Mouse (Mus musculus): ENCODE data around the gene Trp53bp2. TPM values are rescaled to one million over a fixed set of nuclear protein-coding genes. Genes with fewer than 3 reads are reported as not detected.

Trp53bp2 gene
- polyA plus RNA-seq, 1 experiment = 37.9 TPM

DNA sequence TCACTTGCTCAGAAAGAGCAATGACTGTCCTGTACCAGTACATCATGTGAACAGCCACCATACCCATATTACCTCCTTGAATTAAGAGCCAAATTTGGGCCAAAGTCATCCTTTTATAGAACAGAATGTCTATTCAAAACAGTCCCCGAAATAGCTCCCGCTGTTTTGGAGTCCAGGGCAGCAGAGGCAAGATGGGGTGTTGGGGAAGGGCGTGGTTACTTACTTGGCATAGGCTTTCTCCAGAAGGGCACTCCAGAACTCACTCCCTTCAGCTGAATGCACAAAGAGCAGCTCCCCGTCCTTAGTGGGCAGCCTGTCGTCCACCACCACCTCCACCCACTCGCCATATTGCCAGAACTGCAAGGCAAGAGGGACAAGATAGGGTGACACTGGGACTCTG, 82.9 kb downstream of the Trp53bp2 start:
- no peak for DNase-seq
- TF ChIP-seq CTCF (IDR thresholded peaks at IDR 0.05; ENCODE audit: borderline replicate concordance, control insufficient read depth, extremely low read depth, insufficient read depth, low read length, poor library complexity) (no peak), POLR2A (IDR thresholded peaks at IDR 0.05; ENCODE audit: control insufficient read depth, extremely low read depth, insufficient read depth, low read length, poor library complexity) (no peak)
- H3K36me3 ChIP-seq (ENCODE audit: control insufficient read depth, insufficient read depth, low read length) = no peaks in the 10 kb centered on the region

DNA sequence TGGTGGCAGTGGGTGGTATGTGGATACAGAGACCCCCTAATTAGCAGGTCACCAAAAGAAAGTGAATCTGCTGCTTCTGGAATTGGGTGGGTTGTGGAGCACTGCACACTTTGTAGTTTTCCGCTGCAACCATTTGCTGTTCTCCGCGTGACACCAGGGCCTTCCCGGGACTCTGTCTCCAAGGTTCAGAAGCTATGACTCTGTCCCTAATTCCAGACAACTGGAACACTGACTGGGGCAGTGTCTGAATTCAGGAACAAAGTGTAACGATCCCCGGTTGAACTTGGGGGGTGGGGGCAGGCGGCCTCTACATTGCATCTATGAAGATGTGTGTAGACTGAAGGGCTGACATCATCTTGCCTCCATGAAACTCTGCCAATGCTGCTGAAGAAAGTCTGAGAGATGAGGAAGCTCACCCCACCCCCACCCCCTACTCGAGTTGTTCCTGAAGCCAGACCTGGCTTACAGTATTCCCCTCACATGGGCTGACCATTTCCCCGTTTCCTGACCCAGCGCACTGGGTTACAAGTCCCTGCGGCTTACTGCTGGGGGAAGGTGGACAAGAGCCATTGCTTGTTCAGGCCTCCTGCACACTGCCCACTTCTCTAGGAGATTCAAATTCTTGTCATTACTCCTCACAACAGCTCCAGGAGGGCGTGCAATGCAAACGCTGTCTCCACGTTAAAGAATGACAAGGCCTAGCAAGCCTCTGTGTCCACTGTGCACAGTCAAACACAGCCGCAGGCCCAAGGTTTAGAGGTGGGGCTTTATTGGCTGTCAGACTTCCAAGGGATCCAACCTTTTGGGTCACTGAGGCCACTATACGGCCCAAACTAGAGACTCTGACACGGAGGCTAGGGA, 85.5 kb downstream of the Trp53bp2 start:
- Histone ChIP-seq H3K4me1 (replicated peaks; ENCODE audit: control insufficient read depth, insufficient read depth, low read length) (peaks cover 7% of the 10 kb centered on the region), H3K36me3 (ENCODE audit: control insufficient read depth, insufficient read depth, low read length) (no peaks in the 10 kb centered on the region)

More for the DNA sequence above, 82.9 kb downstream of the Trp53bp2 start:
- Histone ChIP-seq H3K27ac (ENCODE audit: control insufficient read depth, insufficient read depth, low read length) (no peak overlapping the region), H3K4me1 (replicated peaks; ENCODE audit: control insufficient read depth, insufficient read depth, low read length) (peaks cover 7% of the 10 kb centered on the region), H3K4me3 (ENCODE audit: control insufficient read depth, insufficient read depth, low read length) (no peak overlapping the region), H3K27me3 (ENCODE audit: control insufficient read depth, insufficient read depth, low read length) (no peaks in the 10 kb centered on the region)
- WGBS = 97% methylated on average over 6 of the region's 6 CpGs

GRCm38 (mm10) chr1:182496685-182497084, 87.7 kb downstream of the Trp53bp2 start:
- Histone ChIP-seq H3K27ac (ENCODE audit: control insufficient read depth, insufficient read depth, low read length) (no peak overlapping the region), H3K4me1 (replicated peaks; ENCODE audit: control insufficient read depth, insufficient read depth, low read length) (no peaks in the 10 kb centered on the region; the same call in 1 of the 2 replicates), H3K27me3 (ENCODE audit: control insufficient read depth, insufficient read depth, low read length) (no peaks in the 10 kb centered on the region), H3K4me3 (ENCODE audit: control insufficient read depth, insufficient read depth, low read length) (no peak overlapping the region), H3K36me3 (ENCODE audit: control insufficient read depth, insufficient read depth, low read length) (no peaks in the 10 kb centered on the region)
- TF ChIP-seq CTCF (IDR thresholded peaks at IDR 0.05; ENCODE audit: borderline replicate concordance, control insufficient read depth, extremely low read depth, insufficient read depth, low read length, poor library complexity) (no peak), POLR2A (IDR thresholded peaks at IDR 0.05; ENCODE audit: control insufficient read depth, extremely low read depth, insufficient read depth, low read length, poor library complexity) (no peak)
- WGBS = 82% methylated on average over 6 of the region's 6 CpGs
- DNase-seq = no peak

More for the DNA sequence above, 85.5 kb downstream of the Trp53bp2 start:
- H3K27ac ChIP-seq (ENCODE audit: control insufficient read depth, insufficient read depth, low read length) = no peak overlapping the region
- no peak for DNase-seq
- TF ChIP-seq CTCF (IDR thresholded peaks at IDR 0.05; ENCODE audit: borderline replicate concordance, control insufficient read depth, extremely low read depth, insufficient read depth, low read length, poor library complexity) (no peak), POLR2A (IDR thresholded peaks at IDR 0.05; ENCODE audit: control insufficient read depth, extremely low read depth, insufficient read depth, low read length, poor library complexity) (no peak)
- no peak overlapping the region for H3K4me3 ChIP-seq (ENCODE audit: control insufficient read depth, insufficient read depth, low read length)
- no peaks in the 10 kb centered on the region for H3K27me3 ChIP-seq (ENCODE audit: control insufficient read depth, insufficient read depth, low read length)
- 91% methylated on average over 17 of the region's 17 CpGs for WGBS

DNA sequence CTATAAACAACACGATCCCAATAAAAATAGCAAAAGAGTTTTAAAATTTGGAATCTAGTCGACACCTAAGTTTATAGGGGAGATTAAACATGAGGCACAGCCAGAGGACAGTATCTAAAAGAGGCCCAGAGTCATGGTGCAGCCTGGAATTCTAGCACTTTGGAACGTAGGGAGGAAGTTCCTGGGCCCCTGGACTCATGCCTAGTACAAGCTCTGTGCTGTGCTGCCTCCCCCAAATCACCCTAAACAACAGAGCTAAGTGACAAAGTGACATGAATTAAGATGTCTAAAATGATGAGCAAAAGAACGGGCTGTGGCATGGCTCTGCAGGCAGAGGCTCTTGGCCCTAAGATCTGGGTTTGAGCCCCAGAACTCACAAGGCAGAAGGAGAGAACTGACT, 88.8 kb downstream of the Trp53bp2 start:
- TF ChIP-seq POLR2A (IDR thresholded peaks at IDR 0.05; ENCODE audit: control insufficient read depth, extremely low read depth, insufficient read depth, low read length, poor library complexity) (no peak), CTCF (IDR thresholded peaks at IDR 0.05; ENCODE audit: borderline replicate concordance, control insufficient read depth, extremely low read depth, insufficient read depth, low read length, poor library complexity) (no peak)
- Histone ChIP-seq H3K27ac (ENCODE audit: control insufficient read depth, insufficient read depth, low read length) (no peak overlapping the region), H3K36me3 (ENCODE audit: control insufficient read depth, insufficient read depth, low read length) (no peaks in the 10 kb centered on the region), H3K4me3 (ENCODE audit: control insufficient read depth, insufficient read depth, low read length) (no peak overlapping the region), H3K27me3 (ENCODE audit: control insufficient read depth, insufficient read depth, low read length) (no peaks in the 10 kb centered on the region), H3K4me1 (replicated peaks; ENCODE audit: control insufficient read depth, insufficient read depth, low read length) (no peaks in the 10 kb centered on the region; the same call in 1 of the 2 replicates)
- 92% methylated on average over 4 of the region's 4 CpGs for WGBS
- no peak for DNase-seq

DNA sequence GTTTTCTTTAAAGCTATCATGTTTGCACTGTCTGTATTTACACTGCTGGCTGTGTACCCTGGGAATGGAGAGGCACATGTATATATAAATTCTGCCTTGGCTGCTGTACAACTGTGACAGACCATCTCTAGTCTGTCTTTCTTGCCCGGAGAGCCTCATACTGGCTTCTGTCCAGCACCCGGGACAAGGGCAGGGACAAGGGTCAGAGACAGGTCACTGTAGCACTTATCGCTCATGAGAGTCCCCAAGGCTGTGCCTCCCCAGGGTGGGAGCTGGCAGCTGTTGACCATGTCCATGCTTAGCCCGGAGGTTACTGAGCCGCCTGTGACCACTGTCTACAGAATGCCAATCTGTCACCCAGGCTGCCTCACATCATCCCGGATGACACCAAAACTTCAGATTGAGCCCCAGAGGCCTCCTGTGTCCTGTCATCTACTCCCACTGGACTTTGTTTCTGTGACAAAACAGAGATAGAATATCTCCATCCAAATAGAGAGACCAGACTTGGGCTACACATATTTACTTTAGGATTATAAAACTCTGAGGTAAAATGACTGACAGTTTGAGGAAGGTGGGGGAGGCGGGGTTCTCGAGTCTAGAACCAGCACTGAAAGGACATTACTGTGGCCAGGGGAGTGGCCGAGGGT, 90.6 kb downstream of the Trp53bp2 start:
- no peak for DNase-seq
- Histone ChIP-seq H3K36me3 (ENCODE audit: control insufficient read depth, insufficient read depth, low read length) (no peaks in the 10 kb centered on the region), H3K4me1 (replicated peaks; ENCODE audit: control insufficient read depth, insufficient read depth, low read length) (peaks cover 3% of the 10 kb centered on the region; the same call in 1 of the 2 replicates), H3K27ac (ENCODE audit: control insufficient read depth, insufficient read depth, low read length) (no peak overlapping the region), H3K27me3 (ENCODE audit: control insufficient read depth, insufficient read depth, low read length) (no peaks in the 10 kb centered on the region), H3K4me3 (ENCODE audit: control insufficient read depth, insufficient read depth, low read length) (no peak overlapping the region)
- TF ChIP-seq CTCF (IDR thresholded peaks at IDR 0.05; ENCODE audit: borderline replicate concordance, control insufficient read depth, extremely low read depth, insufficient read depth, low read length, poor library complexity) (no peak), POLR2A (IDR thresholded peaks at IDR 0.05; ENCODE audit: control insufficient read depth, extremely low read depth, insufficient read depth, low read length, poor library complexity) (no peak)
- 92% methylated on average over 9 of the region's 9 CpGs for WGBS

DNA sequence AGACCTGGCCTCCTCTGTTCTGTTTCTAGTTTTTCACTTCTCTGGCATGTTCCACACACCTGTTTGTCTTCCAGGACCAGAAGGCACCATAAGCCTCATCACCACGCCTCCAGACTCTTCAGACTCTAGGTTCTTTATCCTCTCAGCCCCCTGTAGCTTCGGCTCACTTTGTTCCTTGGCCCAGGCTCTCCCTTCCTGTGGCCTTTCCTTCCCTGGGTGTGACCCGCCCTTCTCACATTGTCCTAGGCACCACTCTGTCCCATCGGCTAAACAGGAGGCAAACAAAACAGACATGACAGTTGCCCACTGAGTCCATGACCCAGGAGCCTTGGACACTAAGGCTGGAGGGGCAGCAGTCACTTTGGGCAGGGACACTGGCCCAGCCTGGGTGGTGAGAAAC, 91.3 kb downstream of the Trp53bp2 start:
- H3K4me3 ChIP-seq (ENCODE audit: control insufficient read depth, insufficient read depth, low read length) = no peak overlapping the region

More for the DNA sequence above, 91.3 kb downstream of the Trp53bp2 start:
- Histone ChIP-seq H3K27me3 (ENCODE audit: control insufficient read depth, insufficient read depth, low read length) (no peaks in the 10 kb centered on the region), H3K36me3 (ENCODE audit: control insufficient read depth, insufficient read depth, low read length) (no peaks in the 10 kb centered on the region), H3K27ac (ENCODE audit: control insufficient read depth, insufficient read depth, low read length) (no peak overlapping the region), H3K4me1 (replicated peaks; ENCODE audit: control insufficient read depth, insufficient read depth, low read length) (peaks cover 3% of the 10 kb centered on the region; the same call in 1 of the 2 replicates)
- WGBS = 86% methylated on average over 4 of the region's 4 CpGs
- no peak for DNase-seq
- TF ChIP-seq POLR2A (IDR thresholded peaks at IDR 0.05; ENCODE audit: control insufficient read depth, extremely low read depth, insufficient read depth, low read length, poor library complexity) (no peak), CTCF (IDR thresholded peaks at IDR 0.05; ENCODE audit: borderline replicate concordance, control insufficient read depth, extremely low read depth, insufficient read depth, low read length, poor library complexity) (no peak)

Measured in thymus, adult 2 months (tissue).